Mouse (Mus musculus) heart, postnatal 0 days (tissue): ENCODE measurements at regions not wholly inside any gene's neighbourhood (a gene's known extent, or its start where the extent isn't known, plus 50 kb on each side); places are given as distances from the start of the nearest gene placed in this dataset.
A peak's percentile ranks its signal among the peaks of the same experiment; 100 is the strongest.

Experiments
- ATAC-seq: fragments of 200-750 bp; cut with Nextera tagmentation; 2 replicates; pipeline ENCODE4 v1.8.0; 2017; ENCODE audit warnings: low read depth, moderate number of reproducible peaks, moderate library complexity; ENCODE audit not compliant: insufficient read depth
- DNase-seq: peaks from one replicate; pipeline ENCODE4 v3.0.0-alpha.2; 2016; ENCODE audit warnings: low spot score
- H3K27ac ChIP-seq: fragments of 300-500 bp; sonication (generic); 2 replicates; pipeline ENCODE4 v1.5.1; 2014; ENCODE audit warnings: low read depth, mild to moderate bottlenecking
- H3K27me3 ChIP-seq: fragments of 300-500 bp; sonication (generic); 2 replicates; pipeline ENCODE4 v1.6.1; 2014; ENCODE audit warnings: low read length, mixed read lengths; ENCODE audit not compliant: control insufficient read depth, insufficient read depth
- H3K36me3 ChIP-seq: fragments of 300-500 bp; sonication (generic); replicated peaks from 2 replicates; pipeline ENCODE4 v1.6.1; 2014; ENCODE audit warnings: low read length, mixed read lengths; ENCODE audit not compliant: control insufficient read depth, insufficient read depth
- H3K4me1 ChIP-seq: fragments of 300-500 bp; sonication (generic); 2 replicates; pipeline ENCODE4 v1.6.1; 2014; ENCODE audit warnings: antibody characterized with exemption; ENCODE audit not compliant: control insufficient read depth, insufficient read depth
- H3K4me2 ChIP-seq: fragments of 300-500 bp; sonication (generic); 2 replicates; pipeline ENCODE4 v1.6.1; 2014; ENCODE audit warnings: low read depth, mild to moderate bottlenecking, low read length, moderate library complexity
- H3K4me3 ChIP-seq: fragments of 300-500 bp; sonication (generic); 2 replicates; pipeline ENCODE4 v1.5.1; 2014; ENCODE audit warnings: low read depth, low read length
- H3K9ac ChIP-seq: fragments of 300-500 bp; sonication (generic); replicated peaks from 2 replicates; pipeline ENCODE4 v1.6.1; 2014; ENCODE audit warnings: low read depth, low read length, mixed read lengths
- H3K9me3 ChIP-seq: fragments of 300-500 bp; sonication (generic); replicated peaks from 2 replicates; pipeline ENCODE4 v1.6.1; 2016; ENCODE audit warnings: low read length; ENCODE audit not compliant: control insufficient read depth
- CTCF ChIP-seq: IDR thresholded peaks from 2 replicates; pipeline ENCODE4 v1.5.1; 2016; ENCODE audit warnings: antibody characterized with exemption, control low read depth, low read depth
- EP300 ChIP-seq: IDR thresholded peaks from 2 replicates; pipeline ENCODE4 v1.6.1; 2016; ENCODE audit warnings: antibody characterized with exemption, low read depth
- WGBS: fragments of 180-500 bp; shearing (Covaris S2); extraction: QIAGEN DNeasy Blood & Tissue Kit; methylation state at CpG from one replicate; pipeline ENCODE4 v1.1.7; 2014; 5-methylcytosine and 5-hydroxymethylcytosine counted together

DNA sequence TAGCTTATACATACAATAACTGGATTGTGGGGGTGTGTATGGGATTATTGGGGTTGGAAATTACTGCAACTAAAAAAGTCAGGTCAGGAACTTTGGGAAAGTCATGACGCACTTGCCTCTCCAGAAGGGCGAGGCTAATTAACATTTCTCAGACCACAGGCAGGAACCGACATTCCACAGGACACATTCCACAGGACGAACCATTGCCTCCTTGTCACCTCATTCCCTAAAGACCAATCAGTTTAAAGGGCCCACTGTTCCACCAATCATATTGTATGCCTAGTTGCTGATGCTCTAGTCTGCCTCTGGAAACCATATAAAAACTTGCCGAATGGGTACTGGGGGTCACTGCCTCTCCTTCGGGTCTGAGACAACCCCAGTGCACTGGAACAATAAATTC, 113.0 kb upstream of the Pcgf5 start:
- Histone ChIP-seq H3K9ac (no peak overlapping the region), H3K4me2 (no peak overlapping the region)
- no peak for DNase-seq

GRCm38 (mm10) chr19:36236576-36237345, 111.3 kb upstream of the Pcgf5 start:
- Histone ChIP-seq H3K36me3 (no peaks in the 10 kb centered on the region), H3K4me3 (no peak overlapping the region), H3K27ac (no peak overlapping the region), H3K27me3 (no peaks in the 10 kb centered on the region), H3K9ac (no peak overlapping the region), H3K4me2 (no peak overlapping the region), H3K9me3 (no peaks in the 10 kb centered on the region), H3K4me1 (peaks cover 25% of the 10 kb centered on the region)
- DNase-seq (no peak), ATAC-seq (no peak)
- WGBS = 34% methylated on average over 7 of the region's 7 CpGs
- TF ChIP-seq EP300 (no peak), CTCF (no peak)

More for the DNA sequence above, 113.0 kb upstream of the Pcgf5 start:
- Histone ChIP-seq H3K27me3 (no peaks in the 10 kb centered on the region), H3K9me3 (no peaks in the 10 kb centered on the region), H3K4me1 (peaks cover 25% of the 10 kb centered on the region), H3K36me3 (no peaks in the 10 kb centered on the region), H3K4me3 (no peak overlapping the region), H3K27ac (no peak overlapping the region)
- ATAC-seq = 0 out of 2 replicates have a peak, but pooled peaks have one; percentile 36
- WGBS = 40% methylated on average over 6 of the region's 6 CpGs
- TF ChIP-seq CTCF (no peak), EP300 (no peak)

DNA sequence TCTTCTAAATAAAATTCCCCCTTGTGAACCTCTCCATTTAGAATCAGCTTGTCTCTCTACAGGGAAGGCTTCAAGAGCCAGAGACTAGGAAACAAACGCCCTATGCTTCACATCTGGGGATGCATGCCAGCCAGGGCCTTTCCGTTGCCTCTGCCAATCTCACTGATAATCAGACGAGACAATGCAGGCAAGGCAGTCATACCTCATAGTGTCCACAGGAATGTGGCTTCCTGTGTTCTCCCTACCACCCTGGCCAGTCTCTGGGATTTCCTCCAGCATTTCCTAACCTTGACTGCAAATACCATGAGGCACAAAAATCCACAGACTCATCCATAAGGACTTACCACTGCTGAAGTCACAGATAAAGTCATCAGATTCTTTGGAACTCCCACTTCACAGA, 110.4 kb upstream of the Pcgf5 start:
- Histone ChIP-seq H3K9me3 (no peaks in the 10 kb centered on the region), H3K9ac (no peak overlapping the region), H3K27ac (no peak overlapping the region), H3K4me2 (no peak overlapping the region), H3K4me1 (peaks cover 25% of the 10 kb centered on the region), H3K27me3 (no peaks in the 10 kb centered on the region), H3K36me3 (no peaks in the 10 kb centered on the region), H3K4me3 (no peak overlapping the region)
- TF ChIP-seq EP300 (no peak), CTCF (no peak)
- ATAC-seq (no peak), DNase-seq (no peak)
- 10% methylated on average over 3 of the region's 3 CpGs for WGBS

DNA sequence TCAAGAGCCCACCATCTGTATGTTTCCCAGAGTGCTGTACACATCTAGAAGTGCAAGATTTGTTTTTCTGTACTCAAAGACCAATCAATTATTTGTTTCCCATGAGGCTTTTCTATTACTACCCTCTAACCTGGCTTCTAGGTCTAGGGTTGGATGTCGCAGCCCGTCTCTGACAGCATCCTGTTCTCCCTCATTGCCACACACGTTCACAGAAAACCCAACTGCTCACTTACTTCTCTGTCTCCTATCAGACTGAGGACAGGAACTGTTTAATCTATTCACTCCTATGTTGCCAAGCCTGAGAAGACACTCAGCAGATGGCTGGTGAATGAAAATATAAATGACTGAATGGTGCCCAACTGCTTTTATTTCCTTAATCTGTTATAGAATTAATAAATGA, 109.6 kb upstream of the Pcgf5 start:
- WGBS = 53% methylated on average over 3 of the region's 3 CpGs
- Histone ChIP-seq H3K27ac (no peak overlapping the region), H3K4me1 (peaks cover 25% of the 10 kb centered on the region), H3K9me3 (no peaks in the 10 kb centered on the region), H3K36me3 (no peaks in the 10 kb centered on the region), H3K4me3 (no peak overlapping the region), H3K4me2 (no peak overlapping the region), H3K27me3 (no peaks in the 10 kb centered on the region), H3K9ac (no peak overlapping the region)
- no peak for DNase-seq
- no peak for ATAC-seq
- TF ChIP-seq CTCF = no peak
- no peak for TF ChIP-seq EP300

DNA sequence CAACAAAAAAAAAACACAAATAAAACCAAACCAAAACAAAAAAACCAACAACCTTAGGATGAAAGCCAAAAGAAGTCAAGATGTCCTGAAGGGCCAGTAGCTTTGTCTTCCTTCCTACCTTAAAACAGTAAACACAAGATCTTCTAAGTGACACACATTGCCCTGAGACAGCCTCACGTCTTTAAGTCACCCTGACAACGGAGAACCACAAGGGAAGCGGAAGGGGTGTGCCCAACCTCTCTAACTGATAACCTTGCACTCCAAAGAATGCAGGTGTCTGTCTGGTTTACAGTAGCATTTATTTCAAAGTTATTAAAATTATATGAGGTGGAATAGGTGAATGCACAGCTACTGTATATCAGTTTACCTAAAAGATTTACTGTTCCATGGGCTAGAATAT, 105.7 kb upstream of the Pcgf5 start:
- Histone ChIP-seq H3K36me3 (no peaks in the 10 kb centered on the region), H3K9ac (no peak overlapping the region), H3K9me3 (peaks cover 5% of the 10 kb centered on the region; the same call in 1 of the 2 replicates), H3K4me2 (no peak overlapping the region), H3K27me3 (no peaks in the 10 kb centered on the region), H3K4me1 (peaks cover 13% of the 10 kb centered on the region), H3K27ac (no peak overlapping the region), H3K4me3 (no peak overlapping the region)
- no peak for DNase-seq
- ATAC-seq = no peak
- TF ChIP-seq CTCF (no peak), EP300 (no peak)
- WGBS = 71% methylated on average over 3 of the region's 3 CpGs

- TF ChIP-seq CTCF = no peak
- TF ChIP-seq EP300 = no peak
- no peaks in the 10 kb centered on the region for H3K36me3 ChIP-seq
- no peaks in the 10 kb centered on the region for H3K27me3 ChIP-seq
- DNase-seq (no peak), ATAC-seq (no peak)
- no peak overlapping the region for H3K27ac ChIP-seq
- peaks cover 7% of the 10 kb centered on the region; the same call in 1 of the 2 replicates for H3K4me1 ChIP-seq
- 61% methylated on average over 5 of the region's 5 CpGs for WGBS
- H3K4me2 ChIP-seq = no peak overlapping the region
- H3K9ac ChIP-seq = no peak overlapping the region
- peaks cover 10% of the 10 kb centered on the region; the same call in 1 of the 2 replicates for H3K9me3 ChIP-seq
- H3K4me3 ChIP-seq = no peak overlapping the region
These were observed 105.2 kb upstream of the Pcgf5 start for GRCm38 (mm10) chr19:36242946-36243345.
